Mouse (Mus musculus): ENCODE measurements around the gene Adgrl3. TPM values are rescaled to one million over a fixed set of nuclear protein-coding genes. Genes with fewer than 3 reads are reported as not detected.

Gene Adgrl3
- 29.2 and 34.6 TPM in 2 replicates for polyA plus RNA-seq (2016; fragmentation: Nextera tagmentation; extraction: Ambion mirVana)

- Histone ChIP-seq H3K27me3 (peaks cover 18% of the 10 kb centered on the region), H3K4me3 (replicated peaks) (peak within 1 kb of the TSS; percentile 82), H3K4me1 (peaks cover 26% of the 10 kb centered on the region), H3K4me2 (peak within 1 kb of the TSS; percentile 82), H3K9me3 (no peaks in the 10 kb centered on the region), H3K36me3 (replicated peaks) (no peaks in the 10 kb centered on the region), H3K9ac (peak within 1 kb of the TSS; percentile 92), H3K27ac (peak within 1 kb of the TSS; percentile 97)
- peak; percentile 91 for ATAC-seq (ENCODE audit: low FRiP score)
- under 1% methylated on average over 57 of the region's 70 CpGs for WGBS
Measured at GRCm38 (mm10) chr5:81019590-81020254, at the start of gene Adgrl3. TSS of gene Adgrl3 (plus strand) at chr5:81020138.

- Histone ChIP-seq H3K9me3 (no peaks in the 10 kb centered on the region), H3K36me3 (replicated peaks) (no peaks in the 10 kb centered on the region), H3K4me1 (peaks cover 20% of the 10 kb centered on the region), H3K4me3 (replicated peaks) (peak overlapping the region; percentile 82), H3K4me2 (peak overlapping the region; percentile 82), H3K27ac (peak overlapping the region; percentile 97), H3K9ac (peak overlapping the region; percentile 92), H3K27me3 (peaks cover 12% of the 10 kb centered on the region)
- 4% methylated on average over 3 of the region's 3 CpGs for WGBS
- peak; percentile 25 for ATAC-seq (ENCODE audit: low FRiP score)
Measured at GRCm38 (mm10) chr5:81019166-81019565, 772 bp upstream of the Adgrl3 start.

DNA sequence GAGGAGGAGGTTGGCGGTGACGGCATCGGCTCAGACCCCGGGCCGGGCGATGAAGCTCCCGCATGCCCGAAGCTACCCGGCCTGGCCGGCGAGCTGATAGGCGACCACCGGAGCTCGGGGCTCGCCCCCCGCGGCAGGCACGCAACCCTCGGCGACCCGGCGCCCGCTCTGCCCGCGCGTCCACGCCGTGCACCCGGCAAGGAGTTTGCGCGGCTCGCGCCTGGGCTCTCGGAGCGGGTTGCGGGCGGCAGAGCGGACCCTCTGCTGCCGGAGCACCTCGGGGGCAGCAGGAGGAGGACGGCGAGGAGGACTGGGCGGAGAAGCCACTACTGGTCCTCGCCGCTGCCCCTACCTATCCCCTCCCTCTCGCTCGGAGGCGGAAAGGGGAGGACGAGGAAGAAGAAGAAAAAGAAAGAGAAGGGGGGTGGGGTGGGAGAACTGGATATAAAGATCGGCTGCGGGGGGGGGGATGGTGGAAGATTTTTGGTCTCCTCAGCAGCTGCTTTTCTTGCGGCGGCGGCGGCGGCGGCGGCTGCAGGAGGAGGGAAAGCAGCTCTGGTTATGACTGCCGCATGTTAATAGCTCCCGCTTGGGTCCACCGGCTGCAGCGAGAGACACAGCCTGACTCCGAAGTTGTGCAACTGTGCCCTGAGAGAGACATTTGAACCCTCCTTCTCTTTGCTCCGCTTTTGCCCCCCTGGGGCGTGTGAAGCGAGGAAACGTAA is 505 bp downstream of the Adgrl3 start:
- Histone ChIP-seq H3K36me3 (replicated peaks) (no peaks in the 10 kb centered on the region), H3K9me3 (no peaks in the 10 kb centered on the region), H3K4me1 (peaks cover 26% of the 10 kb centered on the region), H3K4me3 (replicated peaks) (peak overlapping the region; percentile 82), H3K9ac (peak overlapping the region; percentile 92), H3K4me2 (peak overlapping the region; percentile 82), H3K27ac (peak overlapping the region; percentile 97), H3K27me3 (peaks cover 21% of the 10 kb centered on the region)
- peak; percentile 64 for ATAC-seq (ENCODE audit: low FRiP score)
- under 1% methylated on average over 54 of the region's 67 CpGs for WGBS

- Histone ChIP-seq H3K36me3 (replicated peaks) (no peaks in the 10 kb centered on the region), H3K27ac (peak overlapping the region; percentile 97), H3K4me2 (peak overlapping the region; percentile 82), H3K4me1 (peaks cover 26% of the 10 kb centered on the region), H3K9ac (peak overlapping the region; percentile 92), H3K27me3 (peaks cover 26% of the 10 kb centered on the region), H3K9me3 (no peaks in the 10 kb centered on the region), H3K4me3 (replicated peaks) (peak overlapping the region; percentile 82)
- peak; percentile 3 for ATAC-seq (ENCODE audit: low FRiP score)
- under 1% methylated on average over 6 of the region's 6 CpGs for WGBS
Measured at GRCm38 (mm10) chr5:81021006-81021320, 1.0 kb downstream of the Adgrl3 start.

GRCm38 (mm10) chr5:81021331-81021863 is 1.5 kb downstream of the Adgrl3 start:
- Histone ChIP-seq H3K27me3 (peaks cover 28% of the 10 kb centered on the region), H3K36me3 (replicated peaks) (no peaks in the 10 kb centered on the region), H3K27ac (peak overlapping the region; percentile 97), H3K4me2 (peak overlapping the region; percentile 82), H3K9me3 (no peaks in the 10 kb centered on the region), H3K4me3 (replicated peaks) (peak overlapping the region; percentile 82), H3K4me1 (peaks cover 26% of the 10 kb centered on the region), H3K9ac (peak overlapping the region; percentile 92)
- under 1% methylated on average over 39 of the region's 39 CpGs for WGBS
- 0 out of 2 replicates have a peak, but pooled peaks have one; percentile 1 for ATAC-seq (ENCODE audit: low FRiP score)

- H3K4me1 ChIP-seq = peaks cover 26% of the 10 kb centered on the region
- no peak for ATAC-seq (ENCODE audit: low FRiP score)
- peak overlapping the region; percentile 82 for H3K4me2 ChIP-seq
- H3K27ac ChIP-seq = 0 out of 2 replicates have a peak overlapping the region, but pooled peaks have one; percentile 97
- H3K9me3 ChIP-seq = no peaks in the 10 kb centered on the region
- H3K27me3 ChIP-seq = peaks cover 28% of the 10 kb centered on the region
- WGBS = under 1% methylated on average over 21 of the region's 21 CpGs
- H3K36me3 ChIP-seq (replicated peaks) = no peaks in the 10 kb centered on the region
- H3K4me3 ChIP-seq (replicated peaks) = peak overlapping the region; percentile 82
- peak overlapping the region; percentile 92 for H3K9ac ChIP-seq
Measured at GRCm38 (mm10) chr5:81021864-81022305, 1.9 kb downstream of the Adgrl3 start.

GRCm38 (mm10) chr5:81022306-81023071 is 2.6 kb downstream of the Adgrl3 start:
- peak overlapping the region; percentile 82 for H3K4me3 ChIP-seq (replicated peaks)
- peaks cover 28% of the 10 kb centered on the region for H3K27me3 ChIP-seq
- WGBS = under 1% methylated on average over 24 of the region's 24 CpGs
- H3K9ac ChIP-seq = peak overlapping the region; percentile 92
- H3K36me3 ChIP-seq (replicated peaks) = no peaks in the 10 kb centered on the region
- 0 out of 2 replicates have a peak overlapping the region, but pooled peaks have one; percentile 97 for H3K27ac ChIP-seq
- peaks cover 31% of the 10 kb centered on the region for H3K4me1 ChIP-seq
- peak overlapping the region; percentile 82 for H3K4me2 ChIP-seq
- H3K9me3 ChIP-seq = no peaks in the 10 kb centered on the region
- ATAC-seq (ENCODE audit: low FRiP score) = no peak

DNA sequence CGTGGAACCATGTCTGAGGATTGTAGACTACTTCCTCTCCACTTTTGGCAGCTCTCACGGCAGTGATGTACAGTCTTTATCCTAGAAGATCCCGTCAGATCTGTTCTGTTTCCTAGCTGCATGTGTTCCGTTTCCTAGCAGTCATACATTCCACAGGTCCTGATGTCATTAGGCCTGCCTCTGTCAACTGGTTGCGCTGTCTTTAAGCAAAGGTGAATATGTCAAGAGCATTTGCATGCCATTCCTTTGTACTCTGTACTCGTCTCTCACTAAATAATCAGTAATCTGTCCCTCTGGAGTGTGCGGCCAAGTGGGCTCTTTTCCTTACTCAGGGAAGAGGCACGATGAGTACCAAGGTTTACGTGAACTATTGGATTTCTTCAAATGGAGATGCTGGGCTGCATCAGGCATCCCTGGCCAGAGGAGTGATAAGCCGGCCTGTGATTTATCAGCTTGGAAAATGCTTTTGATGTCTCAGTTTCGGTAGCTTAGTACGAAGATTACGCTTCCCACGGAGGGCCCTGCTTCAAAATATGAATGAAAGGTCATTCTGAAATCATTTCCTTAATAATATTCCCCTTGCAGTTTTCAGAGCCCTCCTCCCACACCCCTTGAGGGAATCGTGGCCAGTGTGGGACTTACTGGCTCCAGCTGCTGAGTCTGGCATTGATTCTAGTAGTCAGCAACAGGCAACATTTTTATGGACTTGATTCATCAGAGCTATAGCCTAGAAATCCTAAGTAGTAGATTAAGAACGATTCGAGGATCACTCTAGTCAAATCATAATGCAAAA is 4.2 kb downstream of the Adgrl3 start:
- no peak overlapping the region for H3K9ac ChIP-seq
- no peaks in the 10 kb centered on the region for H3K36me3 ChIP-seq (replicated peaks)
- H3K9me3 ChIP-seq = no peaks in the 10 kb centered on the region
- 44% methylated on average over 17 of the region's 17 CpGs for WGBS
- peaks cover 30% of the 10 kb centered on the region for H3K27me3 ChIP-seq
- no peak for ATAC-seq (ENCODE audit: low FRiP score)
- H3K4me2 ChIP-seq = peak overlapping the region; percentile 39
- no peak overlapping the region for H3K27ac ChIP-seq
- H3K4me1 ChIP-seq = peaks cover 41% of the 10 kb centered on the region
- H3K4me3 ChIP-seq (replicated peaks) = peak overlapping the region; percentile 10; the same call in 1 of the 2 replicates

DNA sequence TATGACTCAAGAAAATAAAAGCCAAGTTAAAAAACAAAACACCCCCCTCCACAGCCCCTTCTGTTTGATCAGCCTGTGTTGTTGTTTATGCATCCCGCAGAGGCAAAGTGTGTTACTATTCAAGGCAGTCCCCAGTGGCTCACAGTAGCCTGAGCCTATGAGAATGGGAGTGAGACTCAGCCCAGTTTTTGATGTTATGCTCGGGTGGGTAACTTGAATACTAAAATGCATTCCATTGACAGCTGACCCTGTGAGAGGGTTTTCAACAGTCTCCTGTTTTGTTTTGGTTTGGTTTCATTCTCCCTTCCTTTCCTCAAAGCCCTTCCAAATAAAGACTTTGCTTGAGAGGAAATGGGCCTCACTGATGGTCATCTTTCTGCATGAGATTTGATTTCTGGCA is 8.9 kb downstream of the Adgrl3 start:
- WGBS = 0% methylated on average over 2 of the region's 2 CpGs
- H3K9me3 ChIP-seq = no peaks in the 10 kb centered on the region
- no peaks in the 10 kb centered on the region for H3K36me3 ChIP-seq (replicated peaks)
- no peak overlapping the region for H3K9ac ChIP-seq
- peak; percentile 84 for ATAC-seq (ENCODE audit: low FRiP score)
- no peak overlapping the region for H3K27ac ChIP-seq
- H3K4me1 ChIP-seq = peaks cover 37% of the 10 kb centered on the region
- no peak overlapping the region for H3K4me3 ChIP-seq (replicated peaks)
- H3K27me3 ChIP-seq = peaks cover 40% of the 10 kb centered on the region
- no peak overlapping the region for H3K4me2 ChIP-seq

GRCm38 (mm10) chr5:81037091-81037490 is 17.2 kb downstream of the Adgrl3 start:
- peaks cover 8% of the 10 kb centered on the region for H3K4me1 ChIP-seq
- H3K4me2 ChIP-seq = no peak overlapping the region
- H3K27ac ChIP-seq = no peak overlapping the region
- no peaks in the 10 kb centered on the region for H3K36me3 ChIP-seq (replicated peaks)
- no peak overlapping the region for H3K4me3 ChIP-seq (replicated peaks)
- no peak for ATAC-seq (ENCODE audit: low FRiP score)
- no peak overlapping the region for H3K9ac ChIP-seq
- no peaks in the 10 kb centered on the region for H3K9me3 ChIP-seq
- H3K27me3 ChIP-seq = peaks cover 3% of the 10 kb centered on the region; the same call in 1 of the 2 replicates

DNA sequence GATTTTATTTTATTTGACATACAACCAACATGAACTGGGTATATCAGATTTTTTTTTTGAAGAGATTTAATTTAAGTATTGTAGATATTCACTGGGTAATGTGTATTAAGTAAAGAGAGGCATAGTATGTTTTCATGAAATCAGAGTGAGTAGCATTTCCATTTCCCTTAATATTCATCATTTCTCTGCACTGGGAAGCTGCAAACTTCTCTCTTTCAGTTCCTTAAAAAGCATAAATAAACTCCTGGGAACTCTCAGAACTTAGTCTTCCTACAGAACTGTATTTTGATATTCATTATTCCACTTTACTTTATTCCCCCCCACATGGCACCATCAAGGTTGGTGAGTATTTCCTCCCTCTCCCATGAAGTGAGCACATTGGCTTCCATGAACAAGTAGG is 23.9 kb downstream of the Adgrl3 start:
- no peak overlapping the region for H3K9ac ChIP-seq

More for the DNA sequence above, 23.9 kb downstream of the Adgrl3 start:
- Histone ChIP-seq H3K27ac (no peak overlapping the region), H3K4me2 (no peak overlapping the region), H3K9me3 (no peaks in the 10 kb centered on the region), H3K4me1 (peaks cover 8% of the 10 kb centered on the region), H3K4me3 (replicated peaks) (no peak overlapping the region), H3K36me3 (replicated peaks) (no peaks in the 10 kb centered on the region), H3K27me3 (no peaks in the 10 kb centered on the region)
- no peak for ATAC-seq (ENCODE audit: low FRiP score)

Data from forebrain, embryonic 12.5 days (tissue).